In the genomic region with DNA sequence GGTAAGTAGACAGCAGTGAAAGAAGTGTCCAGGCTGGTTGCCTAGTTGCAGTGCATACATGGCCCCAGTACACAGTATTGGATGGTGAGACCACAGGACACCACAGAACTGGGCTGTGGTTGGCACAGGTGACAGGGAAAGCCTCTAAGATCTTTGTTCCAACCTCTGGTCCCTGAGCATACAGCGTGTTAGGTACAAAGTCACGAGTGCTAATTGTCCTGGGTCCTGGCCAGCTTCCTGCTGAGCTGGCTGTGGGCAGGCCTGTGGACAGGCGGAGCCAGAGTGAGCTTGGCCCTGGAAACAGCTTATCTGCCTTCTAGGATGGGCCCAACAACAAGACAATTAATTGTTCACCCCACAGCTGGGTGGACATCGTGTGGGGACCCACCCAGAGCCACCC, we compare ENCODE assay signal across 11 mouse cellular contexts. TPM values are rescaled to one million over a fixed set of nuclear protein-coding genes. Genes with fewer than 3 reads are reported as not detected.
A peak's percentile ranks its signal among the peaks of the same experiment; 100 is the strongest.
DNase-seq lines count a peak whose midpoint lies in the region; ATAC-seq and TF ChIP-seq lines count a peak whose summit lies in the region.
"Had no signal": no experiment of that assay in that cellular context is flagged by ENCODE, and none has a peak within 500 bp of the region (broad histone marks: within the 10 kb centered on the region; RNA-seq: fewer than 3 reads in every experiment).

No protein-coding gene starts in this region.

- DNase-seq in liver, adult 2 months (ENCODE audit: extremely low read depth, low read depth, low spot score): peak; percentile 47
- DNase-seq in liver: no peak
- DNase-seq in cerebellum, adult 18-20 months: peak; percentile 58 to 63
- DNase-seq in lung, adult 2 months: peak; percentile 24
- no peak for DNase-seq in spleen, postnatal 4 days (ENCODE audit: low spot score in 2 of 2)
- DNase-seq in thymus, postnatal 10 days (ENCODE audit: low spot score in 2 of 2): no peak

- H3K27me3 ChIP-seq in liver, adult 2 months (ENCODE audit: control insufficient read depth, insufficient read depth, low read length): no peaks in the 10 kb centered on the region
- no peaks in the 10 kb centered on the region for H3K27me3 ChIP-seq in heart, embryonic 14.5 days (ENCODE audit: control insufficient read depth, insufficient read depth, low read length)
- H3K27me3 ChIP-seq in liver, embryonic 12.5 days (replicated peaks): peaks cover 8% of the 10 kb centered on the region; the same call in 1 of the 2 replicates
- H3K27me3 ChIP-seq: heart, embryonic 15.5 days; limb, embryonic 15.5 days had no signal

- H3K4me1 ChIP-seq in liver, adult 2 months (ENCODE audit: control insufficient read depth, insufficient read depth, low read length): peaks cover 4% of the 10 kb centered on the region; the same call in 1 of the 2 replicates
- no peaks in the 10 kb centered on the region for H3K4me1 ChIP-seq in heart, embryonic 14.5 days (ENCODE audit: control insufficient read depth in 2 of 2, insufficient read depth in 2 of 2, low read length in 2 of 2)
- no peaks in the 10 kb centered on the region for H3K4me1 ChIP-seq in lung, adult 2 months (ENCODE audit: control insufficient read depth, insufficient read depth, low read length)
- no peaks in the 10 kb centered on the region for H3K4me1 ChIP-seq in liver, embryonic 12.5 days
- H3K4me1 ChIP-seq: limb, embryonic 15.5 days had no signal

- no peak overlapping the region for H3K4me3 ChIP-seq in liver, adult 2 months (ENCODE audit: insufficient read depth, low read depth, low read length)
- no peak overlapping the region for H3K4me3 ChIP-seq in heart, embryonic 14.5 days (ENCODE audit: control insufficient read depth in 1 of 2, insufficient read depth in 1 of 2, low read depth in 1 of 2, low read length in 2 of 2)
- H3K4me3 ChIP-seq in lung, adult 2 months (replicated peaks; ENCODE audit: extremely low read depth, low read depth, low read length): no peak overlapping the region
- H3K4me3 ChIP-seq in liver, embryonic 12.5 days: no peak overlapping the region
- H3K4me3 ChIP-seq: heart, embryonic 15.5 days; limb, embryonic 15.5 days; myocyte had no signal

- WGBS in liver, adult 2 months: 39% methylated on average over 4 of the region's 4 CpGs
- 63% methylated on average over 4 of the region's 4 CpGs for WGBS in heart, embryonic 14.5 days
- WGBS in lung, adult 2 months: 26% methylated on average over 4 of the region's 4 CpGs
- 60% methylated on average over 4 of the region's 4 CpGs for WGBS in liver, embryonic 12.5 days (ENCODE audit: insufficient replicate concordance)

- H3K4me2 ChIP-seq in heart, embryonic 14.5 days (ENCODE audit: low read length): no peak overlapping the region
- H3K4me2 ChIP-seq in liver, embryonic 12.5 days: no peak overlapping the region
- H3K4me2 ChIP-seq: heart, embryonic 15.5 days; limb, embryonic 15.5 days had no signal

- no peak overlapping the region for H3K9ac ChIP-seq in liver, adult 2 months (ENCODE audit: low read depth, low read length)
- H3K9ac ChIP-seq in heart, embryonic 14.5 days (ENCODE audit: low read length): no peak overlapping the region
- H3K9ac ChIP-seq in liver, embryonic 12.5 days: no peak overlapping the region
- H3K9ac ChIP-seq: heart, embryonic 15.5 days; limb, embryonic 15.5 days had no signal

- no peak overlapping the region for H3K27ac ChIP-seq in liver, adult 2 months (replicated peaks; ENCODE audit: insufficient read depth, low read depth, low read length)
- no peak overlapping the region for H3K27ac ChIP-seq in heart, embryonic 14.5 days (replicated peaks in 1 of 2; ENCODE audit: control insufficient read depth in 1 of 2, insufficient read depth in 1 of 2, low read depth in 2 of 2, low read length in 2 of 2)
- H3K27ac ChIP-seq in liver, embryonic 12.5 days: no peak overlapping the region
- H3K27ac ChIP-seq: heart, embryonic 15.5 days; limb, embryonic 15.5 days had no signal

- no peak for TF ChIP-seq CTCF in liver, adult 2 months (IDR thresholded peaks at IDR 0.05; ENCODE audit: low read depth, low read length)
- TF ChIP-seq CTCF in lung, adult 2 months (IDR thresholded peaks at IDR 0.05; ENCODE audit: insufficient read depth, low read length): no peak

- peak; percentile 26; the same call in 1 of the 2 replicates for ATAC-seq in heart, embryonic 14.5 days (ENCODE audit: insufficient number of reproducible peaks, insufficient read depth, low FRiP score, low read depth)
- no peak for ATAC-seq in liver, embryonic 12.5 days

- no peaks in the 10 kb centered on the region for H3K36me3 ChIP-seq in liver, adult 2 months (ENCODE audit: control insufficient read depth, insufficient read depth, low read length)
- no peaks in the 10 kb centered on the region for H3K36me3 ChIP-seq in heart, embryonic 14.5 days (ENCODE audit: control insufficient read depth, insufficient read depth, low read length)
- H3K36me3 ChIP-seq in liver, embryonic 12.5 days: peaks cover 78% of the 10 kb centered on the region
- H3K36me3 ChIP-seq: heart, embryonic 15.5 days; limb, embryonic 15.5 days had no signal

- no peak for TF ChIP-seq POLR2A in liver, adult 2 months (IDR thresholded peaks at IDR 0.05; ENCODE audit: extremely low read depth, insufficient read depth, low read length)
- TF ChIP-seq POLR2A in lung, adult 2 months (IDR thresholded peaks at IDR 0.05; ENCODE audit: borderline replicate concordance, extremely low read depth, low read depth, low read length): no peak

- no peaks in the 10 kb centered on the region for H3K9me3 ChIP-seq in heart, embryonic 14.5 days (ENCODE audit: control insufficient read depth, low read length)
- no peaks in the 10 kb centered on the region for H3K9me3 ChIP-seq in liver, embryonic 12.5 days (replicated peaks)
- H3K9me3 ChIP-seq: heart, embryonic 15.5 days; limb, embryonic 15.5 days had no signal

- no peaks in the 10 kb centered on the region for H3K79me2 ChIP-seq in liver, adult 2 months (ENCODE audit: control insufficient read depth, insufficient read depth, low read length)

RNA-seq across cellular contexts. Expression of a gene that starts 16.0 kb away (rescaled TPM):
- 1.0 and 1.5 TPM in 2 replicates for total RNA-seq in liver, adult 2 months (2014; rRNA removed)
- 1.4 TPM in 2 replicates for polyA plus RNA-seq in liver, adult 2 months (2012; rRNA removed)
- polyA plus RNA-seq in heart, embryonic 14.5 days (2014; fragmentation: Nextera tagmentation; extraction: Ambion mirVana): 0.58 and 0.93 TPM in 2 replicates
- polyA plus RNA-seq in lung, adult 2 months (2012; rRNA removed): 2.7 and 7.5 TPM in 2 replicates
- polyA plus RNA-seq in liver, embryonic 12.5 days (2016; fragmentation: Nextera tagmentation; extraction: Ambion mirVana): 8.2 and 8.5 TPM in 2 replicates
- polyA plus RNA-seq: myocyte had no signal

RNA-seq across cellular contexts. Expression of a gene that starts 20.7 kb away (rescaled TPM):
- 0.07 TPM in 1 of 2 replicates, not detected in the other for total RNA-seq in liver, adult 2 months (2014; rRNA removed)
- not detected in 2 replicates for polyA plus RNA-seq in liver, adult 2 months (2012; rRNA removed)
- 0.13 TPM in 1 of 2 replicates, not detected in the other for polyA plus RNA-seq in heart, embryonic 14.5 days (2014; fragmentation: Nextera tagmentation; extraction: Ambion mirVana)
- 0.06 TPM in 1 of 2 replicates, not detected in the other for polyA plus RNA-seq in lung, adult 2 months (2012; rRNA removed)
- polyA plus RNA-seq in liver, embryonic 12.5 days (2016; fragmentation: Nextera tagmentation; extraction: Ambion mirVana): not detected in 2 replicates
- polyA plus RNA-seq: heart, embryonic 15.5 days; limb, embryonic 15.5 days had no signal

RNA-seq across cellular contexts. Expression of a gene that starts 46.9 kb away (rescaled TPM):
- total RNA-seq in liver, adult 2 months (2014; rRNA removed): 3.8 and 5.0 TPM in 2 replicates
- polyA plus RNA-seq in liver, adult 2 months (2012; rRNA removed): 2.8 and 3.4 TPM in 2 replicates
- polyA plus RNA-seq in heart, embryonic 14.5 days (2014; fragmentation: Nextera tagmentation; extraction: Ambion mirVana): 7.4 and 10.3 TPM in 2 replicates
- 77.0 and 86.0 TPM in 2 replicates for polyA plus RNA-seq in lung, adult 2 months (2012; rRNA removed)
- 6.4 and 8.8 TPM in 2 replicates for polyA plus RNA-seq in liver, embryonic 12.5 days (2016; fragmentation: Nextera tagmentation; extraction: Ambion mirVana)

Comparison
In these comparisons a context has a peak if more than half of its experiments do, and no peak if none do; other contexts are left out.
1. DNase-seq: peak in liver, adult 2 months (single experiment), cerebellum, adult 18-20 months (2 of 2) and lung, adult 2 months (single experiment); none in liver (single experiment), spleen, postnatal 4 days (0 of 2) and thymus, postnatal 10 days (0 of 2).